Mouse (Mus musculus): ENCODE measurements at regions not wholly inside any gene's neighbourhood (a gene's known extent, or its start where the extent isn't known, plus 50 kb on each side); places are given as distances from the start of the nearest gene placed in this dataset.

- TF ChIP-seq ZNF384 (IDR thresholded peaks at IDR 0.05; ENCODE audit: low read depth, low read length) (no peak), NRF1 (IDR thresholded peaks at IDR 0.05; ENCODE audit: insufficient read depth, low read depth, low read length, poor library complexity, severe bottlenecking) (no peak), POLR2A (IDR thresholded peaks at IDR 0.05; ENCODE audit: control insufficient read depth in 1 of 2, insufficient read depth in 1 of 2, low read depth in 1 of 2, low read length in 2 of 2, poor library complexity in 1 of 2) (no peak), MAX (IDR thresholded peaks at IDR 0.05; ENCODE audit: low read length) (no peak), KAT2A (conservative IDR thresholded peaks at IDR 0.05; ENCODE audit: low read depth, low read length) (no peak)
These were observed 140.5 kb upstream of the Kcnip4 start for GRCm38 (mm10) chr5:49665196-49665595.

Measured in MEL (cell line).